Mouse (Mus musculus): Measurements from ENCODE around the gene Dusp6.

Gene Dusp6

DNA sequence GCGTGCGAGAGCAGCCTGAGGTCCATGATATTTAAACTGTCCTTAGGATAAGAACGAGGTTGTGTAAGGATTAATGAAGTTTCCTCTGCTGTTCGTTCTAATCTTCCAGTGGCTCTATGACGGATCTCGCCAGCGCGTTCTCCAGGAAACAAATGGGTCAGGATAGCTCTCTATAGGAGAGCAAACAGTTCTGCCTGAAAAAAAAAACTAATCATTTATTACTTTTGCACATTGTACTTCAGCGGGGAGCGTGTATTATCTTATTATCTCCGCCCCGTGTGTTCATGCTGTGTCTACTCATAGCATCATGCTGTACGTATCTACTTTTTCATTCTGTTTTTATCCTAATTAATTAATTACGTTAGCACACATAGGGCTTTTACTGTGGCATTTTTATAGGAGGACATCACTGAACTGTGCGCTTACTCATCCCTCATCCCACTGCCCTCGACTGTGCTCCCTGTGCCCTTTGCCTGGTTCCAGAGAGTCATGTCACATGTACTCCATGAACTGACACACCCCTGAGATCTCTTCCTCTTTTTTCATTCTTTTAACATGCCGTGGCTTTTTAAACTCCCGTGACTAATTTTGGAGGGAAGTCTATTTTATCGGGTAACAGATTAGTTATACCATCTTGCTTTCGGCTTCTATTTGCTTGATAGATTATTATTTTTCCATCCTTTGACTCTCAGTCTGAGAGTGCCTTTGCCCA lies 16.1 kb upstream of the Dusp6 start:
- ATAC-seq (ENCODE audit: low TSS enrichment) = no peak

DNA sequence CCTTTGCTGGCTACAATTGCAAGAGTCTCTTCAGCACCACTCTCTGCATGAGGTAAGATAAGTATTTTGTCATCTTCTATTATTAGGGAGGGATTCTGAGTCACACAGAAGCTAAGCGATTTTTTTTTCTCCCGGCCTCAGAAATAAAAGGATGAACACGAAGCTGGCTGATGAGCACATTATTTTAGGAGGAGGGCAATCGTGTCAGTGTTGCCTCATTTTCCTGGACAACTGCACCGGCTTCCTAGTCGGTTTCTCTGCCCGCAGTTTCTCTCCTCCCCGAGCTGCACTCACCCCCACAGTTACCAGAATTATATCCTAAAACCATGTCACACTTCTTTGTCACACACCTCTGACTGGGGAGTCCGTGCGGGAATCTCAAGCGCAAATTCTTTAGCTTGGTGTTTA lies 12.2 kb upstream of the Dusp6 start:
- ATAC-seq (ENCODE audit: low TSS enrichment) = peak; percentile 83

DNA sequence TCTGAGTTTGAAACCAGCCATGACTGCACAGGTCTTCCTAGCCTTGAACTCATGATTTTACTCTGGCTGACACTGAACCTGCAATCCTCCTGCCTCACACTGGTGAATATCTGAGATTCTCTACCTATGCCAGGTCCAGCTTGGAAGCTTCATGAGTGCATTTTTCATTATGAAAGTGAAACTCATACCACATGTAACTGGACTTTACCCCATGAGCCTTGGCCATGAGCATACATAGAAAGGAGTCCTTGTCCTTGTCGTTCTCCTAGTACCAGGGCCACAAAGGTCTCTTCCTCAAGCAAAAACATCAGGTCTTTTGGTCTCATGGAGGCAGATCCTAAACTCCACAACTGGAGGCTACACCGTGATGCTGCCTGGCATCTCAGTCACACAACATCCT lies 9.6 kb upstream of the Dusp6 start:
- no peak for ATAC-seq (ENCODE audit: low TSS enrichment)

DNA sequence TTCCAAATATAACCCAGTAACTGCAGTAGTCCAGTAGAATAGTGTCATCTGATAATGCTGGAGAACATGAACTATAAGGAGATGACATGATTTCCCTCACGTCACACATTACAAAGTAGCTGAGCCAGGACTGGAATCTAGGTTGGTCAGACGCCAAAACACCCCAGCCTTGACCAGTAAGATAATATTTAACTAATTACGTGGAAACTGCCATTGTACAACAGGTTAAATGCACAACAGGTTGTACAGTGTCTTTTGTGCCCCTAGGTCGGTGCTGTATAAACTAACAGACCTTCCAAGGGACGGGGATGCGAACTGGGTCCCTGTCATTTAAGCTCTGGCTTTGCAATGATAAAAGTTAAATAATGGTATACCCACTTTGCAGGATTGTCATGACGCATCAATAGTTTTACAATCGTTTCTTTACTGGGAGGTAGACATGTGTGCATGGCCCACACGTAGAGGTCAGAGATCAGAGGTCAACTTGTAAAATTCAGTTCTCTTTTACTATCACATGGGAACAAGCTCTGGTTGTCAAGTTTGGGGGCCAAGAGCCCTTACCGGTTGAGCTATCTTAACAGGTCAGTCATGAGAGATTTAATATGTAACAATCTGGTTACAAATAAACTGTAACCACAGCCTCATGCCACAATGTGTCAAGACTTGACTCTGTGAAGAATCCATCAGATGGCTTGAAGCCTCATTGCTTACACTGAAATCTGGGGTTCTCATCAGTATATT lies 7.0 kb upstream of the Dusp6 start:
- no peak for ATAC-seq (ENCODE audit: low TSS enrichment)

- ATAC-seq (ENCODE audit: low TSS enrichment) = no peak
Measured at GRCm38 (mm10) chr10:99257531-99257930, 5.5 kb upstream of the Dusp6 start.

DNA sequence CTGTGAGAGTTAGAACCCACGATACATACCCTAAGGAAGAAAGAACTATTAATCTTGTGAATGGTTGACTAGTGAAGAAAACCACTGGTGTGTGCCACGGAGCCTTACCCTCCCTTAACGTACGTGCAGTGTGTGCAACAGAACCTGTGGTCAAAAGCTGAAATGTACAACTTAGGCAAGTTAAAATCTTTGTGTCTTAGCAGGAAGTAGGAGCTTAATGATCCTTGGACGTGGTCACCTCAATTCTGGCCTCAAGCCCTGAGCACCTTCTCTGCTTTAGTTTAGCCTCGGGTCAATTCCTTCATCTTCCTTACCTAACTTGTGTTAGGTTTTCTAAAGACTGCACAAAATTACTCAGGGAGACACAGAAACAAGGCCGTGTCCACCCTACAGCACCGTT lies 3.2 kb upstream of the Dusp6 start:
- no peak for ATAC-seq (ENCODE audit: low TSS enrichment)

DNA sequence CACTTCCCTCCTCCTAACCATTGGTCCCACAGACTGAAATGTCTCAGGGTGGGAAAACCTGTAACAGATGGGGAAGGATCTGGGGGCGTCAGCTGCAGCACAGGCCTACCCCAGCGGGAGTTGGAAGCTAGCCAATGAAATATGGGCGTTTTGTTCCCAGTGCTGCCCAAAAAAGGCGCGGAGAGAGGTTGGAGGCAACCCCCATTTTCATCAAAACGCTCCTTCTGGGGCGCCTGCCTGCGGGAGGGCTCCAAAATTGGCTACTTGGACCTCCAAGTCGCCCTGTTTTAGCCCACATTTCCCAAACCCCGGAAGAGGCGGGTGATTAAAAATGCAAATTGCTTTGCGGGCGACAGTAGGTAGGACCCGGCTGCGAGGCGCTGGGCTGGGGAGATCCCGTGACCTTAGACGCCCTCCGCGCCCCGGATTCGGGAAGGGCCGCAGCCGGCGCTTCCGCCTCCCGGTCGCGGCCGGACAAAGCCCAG lies 1.8 kb upstream of the Dusp6 start:
- peak; percentile 22 for ATAC-seq (ENCODE audit: low TSS enrichment)

DNA sequence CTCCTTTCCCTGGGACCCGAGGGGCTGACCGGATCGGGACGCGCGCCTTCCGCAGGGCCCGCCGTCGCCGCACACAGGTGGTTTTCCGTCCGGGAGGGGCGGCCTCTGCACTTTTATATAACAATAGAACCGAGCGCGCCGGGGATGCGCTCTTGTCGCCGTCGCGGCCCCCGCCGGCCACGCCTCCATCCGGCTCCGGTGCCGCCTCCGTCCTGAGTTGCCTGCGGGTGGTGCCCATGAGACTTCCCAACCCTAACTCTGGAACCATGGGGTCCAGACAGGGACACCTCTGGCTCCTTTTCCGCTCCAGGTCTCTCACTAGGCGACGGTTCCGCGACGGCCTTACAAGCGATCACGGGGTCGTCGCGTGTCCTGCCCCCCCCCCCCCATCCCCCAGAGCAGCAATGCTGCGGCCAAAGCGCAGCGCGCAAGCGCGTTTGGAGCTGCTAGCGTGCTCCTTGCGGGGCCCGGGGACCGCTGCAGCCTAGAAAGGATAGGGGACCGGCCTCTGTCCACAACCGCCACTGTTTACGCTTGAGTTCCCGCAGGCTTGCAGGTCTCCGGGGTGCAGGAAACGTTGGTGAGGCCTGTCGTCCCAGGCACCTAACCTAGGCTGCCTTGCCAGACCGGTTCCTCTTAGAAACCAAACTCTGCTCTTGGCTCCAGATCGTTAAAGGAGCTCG lies 1.3 kb upstream of the Dusp6 start:
- ATAC-seq (ENCODE audit: low TSS enrichment) = peak; percentile 31

DNA sequence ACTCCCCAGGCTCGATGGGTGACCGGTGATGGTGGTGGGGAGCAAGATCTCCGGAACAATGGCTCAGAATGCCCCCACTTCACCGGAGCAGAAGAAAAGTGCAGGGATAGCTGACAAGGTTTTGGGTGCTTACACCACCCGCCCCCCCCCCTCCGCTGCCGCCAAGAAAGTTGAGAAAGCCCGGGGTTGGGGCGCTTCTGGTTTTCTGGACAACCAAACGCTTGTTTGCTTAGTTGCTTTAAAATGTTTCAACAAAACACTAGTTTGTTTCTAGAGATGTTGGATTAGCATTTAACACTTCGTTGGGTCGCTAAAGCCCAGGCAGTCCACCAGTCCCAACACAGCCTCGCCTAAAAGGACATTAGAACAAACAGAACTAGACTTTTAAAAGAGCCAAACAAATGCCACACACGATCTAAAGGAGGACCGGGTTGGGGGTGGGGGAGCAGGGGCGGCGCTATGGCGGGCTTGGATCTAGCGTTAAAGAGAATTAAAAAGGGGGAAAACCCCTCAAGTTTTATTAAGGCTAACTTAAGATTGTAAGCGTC lies 638 bp upstream of the Dusp6 start:
- no peak for ATAC-seq (ENCODE audit: low TSS enrichment)

DNA sequence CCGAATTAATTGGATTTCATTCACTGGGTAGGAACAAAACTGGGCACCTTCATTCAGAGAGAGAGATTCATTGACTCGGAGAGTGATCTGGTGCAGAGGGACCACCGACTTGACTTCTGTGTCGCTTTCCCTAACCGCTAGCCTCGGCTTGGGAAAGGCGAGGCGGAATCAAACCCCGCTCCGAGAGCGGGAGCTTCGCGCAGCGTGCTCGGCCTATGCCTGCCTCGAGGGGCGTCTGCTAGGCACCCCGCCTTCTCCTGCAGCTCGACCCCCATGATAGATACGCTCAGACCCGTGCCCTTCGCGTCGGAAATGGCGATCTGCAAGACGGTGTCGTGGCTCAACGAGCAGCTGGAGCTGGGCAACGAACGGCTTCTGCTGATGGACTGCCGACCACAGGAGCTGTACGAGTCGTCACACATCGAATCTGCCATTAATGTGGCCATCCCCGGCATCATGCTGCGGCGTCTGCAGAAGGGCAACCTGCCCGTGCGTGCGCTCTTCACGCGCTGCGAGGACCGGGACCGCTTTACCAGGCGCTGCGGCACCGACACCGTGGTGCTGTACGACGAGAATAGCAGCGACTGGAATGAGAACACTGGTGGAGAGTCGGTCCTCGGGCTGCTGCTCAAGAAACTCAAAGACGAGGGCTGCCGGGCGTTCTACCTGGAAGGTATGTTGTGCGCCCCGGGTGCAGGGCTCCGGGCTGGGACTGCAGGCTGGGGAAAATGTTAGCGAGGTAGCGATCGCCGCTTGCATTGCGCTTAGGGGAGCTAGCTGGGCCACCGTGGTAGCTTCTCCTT lies 589 bp downstream of the Dusp6 start:
- peak; percentile 2 for ATAC-seq (ENCODE audit: low TSS enrichment)

DNA sequence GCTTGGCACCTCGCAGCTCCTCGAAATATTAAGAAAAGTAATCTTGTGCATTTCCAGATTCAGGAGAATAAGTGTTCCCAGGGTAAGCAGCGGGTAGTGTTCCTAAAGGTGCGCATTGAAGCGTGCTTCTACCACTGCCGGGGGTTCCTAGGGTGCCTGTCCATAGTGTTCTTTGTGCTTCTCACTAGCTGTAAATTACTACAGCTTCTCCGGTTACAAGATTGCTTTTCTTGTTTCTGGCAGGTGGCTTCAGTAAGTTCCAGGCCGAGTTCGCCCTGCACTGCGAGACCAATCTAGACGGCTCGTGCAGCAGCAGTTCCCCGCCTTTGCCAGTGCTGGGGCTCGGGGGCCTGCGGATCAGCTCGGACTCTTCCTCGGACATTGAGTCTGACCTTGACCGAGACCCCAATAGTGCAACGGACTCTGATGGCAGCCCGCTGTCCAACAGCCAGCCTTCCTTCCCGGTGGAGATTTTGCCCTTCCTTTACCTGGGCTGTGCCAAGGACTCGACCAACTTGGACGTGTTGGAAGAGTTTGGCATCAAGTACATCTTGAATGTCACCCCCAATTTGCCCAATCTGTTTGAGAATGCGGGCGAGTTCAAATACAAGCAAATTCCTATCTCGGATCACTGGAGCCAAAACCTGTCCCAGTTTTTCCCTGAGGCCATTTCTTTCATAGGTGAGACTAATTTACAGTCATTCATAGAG lies 1.4 kb downstream of the Dusp6 start:
- no peak for ATAC-seq (ENCODE audit: low TSS enrichment)

- ATAC-seq (ENCODE audit: low TSS enrichment) = no peak
Measured at GRCm38 (mm10) chr10:99265011-99265694, 2.1 kb downstream of the Dusp6 start.

DNA sequence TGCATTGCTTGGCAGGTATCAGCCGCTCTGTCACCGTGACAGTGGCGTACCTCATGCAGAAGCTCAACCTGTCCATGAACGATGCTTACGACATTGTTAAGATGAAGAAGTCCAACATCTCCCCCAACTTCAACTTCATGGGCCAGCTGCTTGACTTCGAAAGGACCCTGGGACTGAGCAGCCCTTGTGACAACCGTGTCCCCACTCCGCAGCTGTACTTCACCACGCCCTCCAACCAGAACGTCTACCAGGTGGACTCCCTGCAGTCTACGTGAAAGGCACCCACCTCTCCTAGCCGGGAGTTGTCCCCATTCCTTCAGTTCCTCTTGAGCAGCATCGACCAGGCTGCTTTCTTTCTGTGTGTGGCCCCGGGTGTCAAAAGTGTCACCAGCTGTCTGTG lies 3.0 kb downstream of the Dusp6 start:
- ATAC-seq (ENCODE audit: low TSS enrichment) = no peak

- ATAC-seq (ENCODE audit: low TSS enrichment) = no peak
Measured at GRCm38 (mm10) chr10:99267621-99268020, 4.6 kb downstream of the Dusp6 start.

- ATAC-seq (ENCODE audit: low TSS enrichment) = no peak
Measured at GRCm38 (mm10) chr10:99268421-99269300, 5.6 kb downstream of the Dusp6 start.

GRCm38 (mm10) chr10:99269301-99269701 lies 6.3 kb downstream of the Dusp6 start:
- no peak for ATAC-seq (ENCODE audit: low TSS enrichment)

GRCm38 (mm10) chr10:99269704-99270103 lies 6.7 kb downstream of the Dusp6 start:
- ATAC-seq (ENCODE audit: low TSS enrichment) = no peak

DNA sequence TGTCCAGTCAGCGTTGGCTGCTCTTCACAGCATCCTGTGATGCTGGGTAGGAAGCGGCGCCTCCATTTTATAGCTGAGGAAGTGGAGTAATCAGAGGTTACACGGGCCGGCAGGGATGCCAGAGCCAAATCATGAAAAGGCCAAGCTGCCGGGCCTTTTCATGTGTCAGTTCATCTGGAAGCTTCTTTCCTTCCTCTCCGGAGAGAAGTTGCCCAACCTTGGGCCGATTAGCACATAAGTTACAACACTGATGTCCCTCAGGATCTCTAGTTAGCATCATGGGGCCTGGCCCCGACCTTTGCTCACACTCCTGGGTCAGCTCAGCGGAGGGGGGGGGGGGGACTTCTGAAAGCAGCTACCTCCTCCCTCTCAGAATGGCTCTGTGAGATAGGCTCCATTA lies 7.4 kb downstream of the Dusp6 start:
- ATAC-seq (ENCODE audit: low TSS enrichment) = no peak

GRCm38 (mm10) chr10:99271016-99271415 lies 8.0 kb downstream of the Dusp6 start:
- ATAC-seq (ENCODE audit: low TSS enrichment) = no peak

All from frontal cortex, adult (tissue).